Mouse (Mus musculus) induced T-regulatory cell, adult 2 months (primary cell): ENCODE data around the gene Insr.
"Not testable (repeated sequence)": the region's sequence is repeated elsewhere in the genome, so short reads cannot be mapped to it uniquely, and the experiment has no call there.

Experiments
- DNase-seq: peaks from one replicate; pipeline ENCODE4 v3.0.0-alpha.2; 2012; ENCODE audit warnings: low read depth

The Insr gene

GRCm38 (mm10) chr8:3278934-3279720, at the start of gene Insr:
Insr (minus strand) TSS chr8:3279617.
- DNase-seq: peak; percentile 90

GRCm38 (mm10) chr8:3327538-3328245, 48.3 kb upstream of the Insr start:
- DNase-seq: no peak

- no peak for DNase-seq
Measured at GRCm38 (mm10) chr8:3327056-3327455, 47.6 kb upstream of the Insr start.

GRCm38 (mm10) chr8:3324253-3324652, 44.8 kb upstream of the Insr start:
- no peak for DNase-seq

- not testable (repeated sequence) for DNase-seq
Measured at GRCm38 (mm10) chr8:3319267-3319666, 39.9 kb upstream of the Insr start.

GRCm38 (mm10) chr8:3316585-3316984, 37.2 kb upstream of the Insr start:
- no peak for DNase-seq

GRCm38 (mm10) chr8:3314345-3314744, 34.9 kb upstream of the Insr start:
- DNase-seq: no peak

- no peak for DNase-seq
Measured at GRCm38 (mm10) chr8:3313843-3314242, 34.4 kb upstream of the Insr start.

DNA sequence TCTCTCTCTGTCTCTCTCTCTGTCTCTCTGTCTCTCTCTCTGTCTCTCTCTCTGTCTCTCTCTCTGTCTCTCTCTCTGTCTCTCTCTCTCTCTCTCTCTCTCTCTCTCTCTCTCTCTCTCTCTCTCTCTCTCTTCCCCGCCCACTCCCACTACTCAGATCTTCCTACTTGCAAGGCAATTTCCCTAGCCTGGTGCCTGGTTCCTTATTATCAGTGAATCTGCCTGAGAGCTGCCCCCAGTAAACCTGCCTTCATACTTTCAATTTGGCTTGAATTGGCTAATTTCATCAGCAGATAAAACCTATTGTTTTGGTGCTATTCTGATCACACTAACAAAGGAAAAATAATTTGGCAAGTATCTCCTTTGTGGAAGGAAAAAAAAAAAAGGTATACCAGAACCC, 34.0 kb upstream of the Insr start:
- not testable (repeated sequence) for DNase-seq

DNA sequence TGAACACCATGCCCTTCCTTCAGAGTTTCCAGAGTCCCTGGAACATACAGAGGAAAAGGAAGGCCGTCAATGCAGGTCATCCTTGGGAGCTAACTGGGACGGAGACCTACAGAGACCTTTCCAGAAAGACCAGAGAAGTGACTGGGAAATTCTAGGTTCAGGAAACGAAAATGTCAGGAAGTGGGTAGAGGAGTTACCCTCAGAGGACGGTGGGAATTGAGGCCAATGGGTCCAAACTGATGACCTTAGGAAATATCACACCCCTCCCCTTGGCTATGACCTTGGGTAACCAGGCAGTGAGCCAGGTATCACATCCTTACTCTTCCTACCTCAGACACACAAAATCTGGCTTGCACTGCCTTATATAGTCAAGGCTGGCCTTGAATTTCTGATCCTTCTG, 32.1 kb upstream of the Insr start:
- no peak for DNase-seq

GRCm38 (mm10) chr8:3309636-3310035, 30.2 kb upstream of the Insr start:
- no peak for DNase-seq

DNA sequence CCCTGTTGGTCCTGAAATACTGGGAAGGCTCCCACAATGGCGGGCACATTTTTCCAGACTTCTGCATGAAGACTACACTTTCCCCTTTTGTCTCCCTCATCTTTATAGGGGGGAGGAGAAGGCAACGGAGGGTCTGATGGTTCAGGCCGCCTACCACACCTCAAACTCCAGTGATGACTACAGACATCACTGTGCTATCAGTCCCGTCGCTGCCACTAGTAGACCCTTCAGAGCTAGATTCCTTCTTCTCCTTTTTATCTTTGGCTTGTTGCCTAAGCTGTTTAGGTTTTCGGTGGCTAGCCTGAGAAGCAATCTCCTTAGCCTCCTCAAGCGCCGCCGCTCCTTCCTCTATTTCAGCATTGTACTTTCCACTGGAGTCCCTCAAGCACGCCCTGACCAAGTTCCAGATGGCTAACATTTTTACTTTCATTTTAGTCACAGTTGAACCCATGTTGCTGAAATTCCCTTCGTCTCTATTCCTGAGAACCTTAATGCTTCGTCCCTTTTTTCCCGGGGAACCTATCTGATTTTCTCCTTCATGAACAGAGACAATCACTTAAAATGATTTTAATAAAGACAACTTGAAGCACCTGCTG, 28.9 kb upstream of the Insr start:
- not testable (repeated sequence) for DNase-seq

GRCm38 (mm10) chr8:3302131-3302530, 22.7 kb upstream of the Insr start:
- DNase-seq: no peak

- no peak for DNase-seq
Measured at GRCm38 (mm10) chr8:3299322-3299721, 19.9 kb upstream of the Insr start.

- DNase-seq: no peak
Measured at GRCm38 (mm10) chr8:3285824-3286223, 6.4 kb upstream of the Insr start.

- DNase-seq: no peak
Measured at GRCm38 (mm10) chr8:3284656-3285055, 5.2 kb upstream of the Insr start.

GRCm38 (mm10) chr8:3281296-3281695, 1.9 kb upstream of the Insr start:
- DNase-seq: no peak

DNA sequence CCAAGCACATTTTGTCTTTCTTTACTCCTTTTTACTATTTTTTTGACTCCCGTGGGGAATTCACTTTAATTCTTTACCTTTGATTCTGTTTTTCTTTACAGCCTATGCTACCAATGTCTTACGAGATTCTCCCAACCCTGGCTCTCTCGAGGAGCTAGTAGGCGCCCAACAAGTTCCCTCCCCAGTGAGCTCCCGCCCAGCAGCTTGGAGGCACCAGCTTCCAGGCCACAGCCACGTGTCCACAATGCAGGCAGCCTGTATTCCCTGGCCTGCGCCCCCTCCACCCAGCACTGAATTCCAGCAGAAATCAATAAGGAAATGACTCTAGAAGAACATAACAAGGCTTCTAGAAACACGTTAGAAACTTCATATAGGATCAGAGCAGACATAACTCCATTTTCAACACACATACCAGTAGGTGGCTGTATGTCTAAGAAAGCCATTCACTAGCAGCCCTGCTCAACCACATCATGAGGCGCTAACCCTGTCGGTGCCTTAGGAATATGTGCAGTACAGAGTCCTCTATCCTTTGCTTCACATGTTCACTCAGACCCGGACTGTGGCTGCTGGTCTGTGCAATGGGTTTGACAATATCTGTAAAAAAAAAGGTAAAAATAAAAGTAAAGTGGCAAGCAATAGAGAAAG, 971 bp upstream of the Insr start:
- peak; percentile 20 for DNase-seq

DNA sequence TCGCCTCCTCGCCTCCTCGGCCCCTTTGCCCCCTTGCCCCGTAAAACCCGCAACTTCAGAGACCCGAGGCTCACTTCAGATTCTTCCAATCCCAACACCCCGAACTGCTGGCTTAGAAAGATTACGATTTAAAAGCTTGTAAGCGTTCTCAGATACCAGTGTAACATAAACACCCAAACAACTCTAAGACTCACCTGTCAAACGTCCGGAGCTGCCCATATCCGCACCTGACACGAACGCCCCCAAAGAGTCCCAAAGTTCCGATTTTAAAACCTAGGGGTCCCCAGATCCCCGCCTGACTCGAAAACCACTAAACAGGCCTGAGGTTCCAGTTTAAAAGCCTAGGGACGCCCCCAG, 282 bp upstream of the Insr start:
- DNase-seq: no peak

DNA sequence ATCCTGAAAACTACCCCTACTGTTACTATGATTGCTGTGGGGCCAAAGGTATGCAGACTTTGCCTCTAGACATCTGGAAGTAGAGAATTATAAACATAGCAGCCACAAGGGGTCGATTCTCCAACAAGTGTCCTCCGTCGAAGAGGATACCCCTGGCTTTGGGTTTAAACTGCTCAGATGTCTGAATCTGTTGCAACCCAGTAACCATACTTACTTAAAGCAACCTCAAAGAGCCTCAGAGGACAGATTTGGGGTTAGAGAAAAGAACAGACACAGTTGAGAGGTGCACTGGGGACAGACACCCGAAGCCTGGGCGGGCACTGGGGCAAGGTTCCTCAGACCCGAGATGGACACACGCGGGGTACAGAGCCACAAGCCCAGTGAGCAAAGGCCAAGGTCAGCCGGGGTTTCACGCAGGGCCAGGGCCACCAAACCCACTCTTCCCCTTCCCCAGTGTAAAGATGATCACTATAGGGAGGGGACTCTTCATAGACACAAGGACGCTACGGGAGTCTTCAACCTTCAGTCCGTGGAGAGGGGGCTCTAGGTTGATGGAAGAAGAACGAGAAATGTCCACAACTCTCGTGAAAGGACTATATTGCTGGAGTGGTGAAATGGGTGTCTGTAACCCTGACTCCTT, 1.1 kb downstream of the Insr start:
- peak; percentile 22 for DNase-seq

- DNase-seq: no peak
Measured at GRCm38 (mm10) chr8:3277266-3277665, 2.2 kb downstream of the Insr start.

- no peak for DNase-seq
Measured at GRCm38 (mm10) chr8:3276009-3276408, 3.4 kb downstream of the Insr start.
